Mouse (Mus musculus) c-Kit-negative CD71-positive TER-119-positive erythroid progenitor cells, embryonic 14.5 days (primary cell): ENCODE data around the gene Ralgapa2.

ENCODE experiments used
- DNase-seq: peaks from one replicate; pipeline ENCODE4 v3.0.0-alpha.2; 2013; ENCODE audit warnings: low read depth, low spot score

The Ralgapa2 gene

DNA sequence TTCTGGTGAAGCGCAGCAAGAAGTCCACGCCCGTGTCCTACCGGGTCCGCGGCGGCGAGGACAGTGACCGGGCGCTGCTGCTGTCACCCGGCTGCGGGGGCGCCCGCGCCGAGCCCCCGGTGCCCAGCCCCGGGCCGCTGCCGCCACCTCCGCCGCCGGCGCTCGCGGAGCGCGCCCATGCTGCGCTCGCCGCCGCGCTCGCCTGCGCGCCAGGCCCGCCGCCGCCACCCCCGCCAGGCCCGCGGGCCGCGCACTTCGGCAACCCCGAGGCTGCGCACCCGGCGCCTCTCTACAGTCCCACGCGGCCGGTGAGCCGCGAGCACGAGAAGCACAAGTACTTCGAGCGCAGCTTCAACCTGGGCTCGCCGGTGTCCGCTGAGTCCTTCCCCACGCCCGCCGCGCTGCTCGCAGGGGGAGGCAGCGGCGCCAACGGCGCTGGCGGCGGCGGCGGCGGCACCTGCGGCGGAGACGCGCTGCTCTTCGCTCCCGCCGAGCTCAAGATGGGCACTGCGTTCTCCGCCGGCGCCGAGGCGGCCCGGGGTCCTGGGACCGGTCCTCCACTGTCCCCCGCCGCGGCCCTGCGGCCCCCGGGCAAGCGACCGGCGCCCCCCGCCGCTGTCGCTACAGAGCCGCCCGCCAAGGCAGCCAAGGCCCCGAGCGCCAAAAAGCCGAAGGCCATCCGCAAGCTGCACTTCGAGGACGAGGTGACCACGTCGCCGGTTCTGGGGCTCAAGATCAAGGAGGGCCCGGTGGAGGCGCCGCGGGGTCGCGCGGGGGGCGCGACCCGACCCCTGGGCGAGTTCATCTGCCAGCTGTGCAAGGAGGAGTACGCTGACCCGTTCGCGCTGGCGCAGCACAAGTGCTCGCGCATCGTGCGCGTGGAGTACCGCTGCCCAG lies 289.6 kb downstream of the Ralgapa2 start:
- DNase-seq: no peak

DNA sequence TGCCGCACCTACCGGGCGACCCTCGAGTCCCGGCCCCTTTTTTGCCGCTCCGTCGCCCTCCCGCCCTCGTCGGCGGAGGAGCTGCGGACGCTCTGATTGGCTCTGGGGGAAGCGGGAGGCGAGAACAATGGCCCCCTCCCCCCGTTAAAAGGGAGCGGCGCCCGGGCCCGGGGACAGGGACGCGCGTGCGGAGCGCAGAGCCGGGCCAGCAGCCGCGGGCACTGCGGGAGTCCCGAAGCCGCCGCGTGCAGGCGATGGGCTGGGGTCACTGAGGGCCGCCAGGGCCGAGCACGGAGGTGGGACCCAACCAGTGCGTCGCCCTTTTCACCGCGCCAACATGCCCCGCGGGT lies 290.2 kb downstream of the Ralgapa2 start:
- DNase-seq: no peak

GRCm38 (mm10) chr2:146221076-146221928 lies 290.8 kb downstream of the Ralgapa2 start, which contains the start of gene Insm1:
Gene Insm1, plus strand, starts transcription at chr2:146221921.
- no peak for DNase-seq

DNA sequence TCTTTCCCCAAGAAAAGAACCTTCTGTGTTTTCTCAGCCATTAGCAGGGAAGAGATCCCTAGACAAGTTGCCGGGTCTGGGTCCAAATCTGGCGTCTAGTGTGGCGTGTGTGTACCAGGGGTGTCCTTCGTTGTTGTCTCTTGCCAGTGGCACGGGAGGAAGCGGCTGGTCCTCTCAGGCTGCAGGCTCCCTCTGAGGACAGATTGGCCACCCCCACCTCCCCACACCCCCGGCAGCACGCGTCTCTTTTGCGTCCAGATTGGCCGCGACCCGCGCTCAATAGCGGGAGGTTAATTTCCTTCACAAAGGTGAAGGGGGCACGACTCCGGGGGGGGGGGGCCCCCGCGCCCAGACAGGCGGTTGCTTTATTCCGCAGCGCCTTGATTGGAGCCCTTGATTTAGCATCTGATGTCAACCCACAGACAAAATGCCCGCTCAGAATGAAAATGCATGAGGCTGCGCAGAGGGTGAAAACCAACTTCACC lies 291.5 kb downstream of the Ralgapa2 start:
- DNase-seq: no peak

DNA sequence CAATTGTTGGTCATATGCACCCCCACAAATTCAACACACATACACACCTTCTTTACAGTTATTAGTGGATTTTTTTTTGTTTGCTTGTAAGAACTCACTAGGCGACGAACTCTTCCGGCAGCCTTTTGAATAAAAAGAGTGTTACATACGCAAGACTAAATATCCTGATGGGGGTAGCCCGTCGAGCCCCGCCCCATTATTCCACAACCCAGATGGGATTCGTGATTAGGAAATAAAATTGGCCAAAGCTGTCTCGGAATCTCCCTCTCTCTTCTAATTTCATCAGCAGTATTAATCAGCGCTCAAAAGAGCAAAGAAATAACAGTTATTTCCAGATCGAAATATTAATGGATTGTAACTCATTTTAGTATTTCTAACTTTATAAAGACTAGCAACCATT lies 292.4 kb downstream of the Ralgapa2 start:
- no peak for DNase-seq

DNA sequence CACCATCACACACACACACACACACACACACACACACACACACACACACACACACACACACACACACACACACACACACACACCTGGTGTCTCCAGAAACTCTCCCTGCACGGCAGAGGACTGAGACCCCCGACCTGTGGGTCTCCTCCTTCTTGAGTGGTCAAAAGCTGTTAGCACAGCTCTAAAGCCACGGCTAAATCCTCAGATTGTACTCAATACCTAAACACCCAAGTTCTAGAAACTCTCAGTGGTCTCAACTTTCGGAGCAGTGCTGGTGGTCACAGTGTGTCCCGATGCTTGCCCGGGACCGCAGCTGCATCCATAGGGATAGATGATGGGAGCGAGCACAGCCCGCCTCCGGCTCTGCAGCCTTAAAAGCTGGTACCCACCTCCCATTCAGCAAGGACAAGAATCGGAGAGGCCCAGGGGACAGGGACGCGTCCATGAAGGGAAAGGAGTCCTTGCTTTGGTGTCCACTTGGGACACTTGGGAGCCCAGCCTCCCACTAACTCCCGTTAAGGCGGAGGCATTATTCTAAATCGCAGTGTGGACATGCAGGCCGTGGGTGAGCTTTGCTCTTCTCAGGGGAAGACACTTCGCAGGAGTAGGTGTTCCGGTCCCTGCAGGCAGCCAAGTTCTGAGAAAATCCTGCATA lies 293.1 kb downstream of the Ralgapa2 start:
- DNase-seq: no peak

- no peak for DNase-seq
These were observed 293.9 kb downstream of the Ralgapa2 start for GRCm38 (mm10) chr2:146218161-146218691.

- no peak for DNase-seq
These were observed 294.7 kb downstream of the Ralgapa2 start for GRCm38 (mm10) chr2:146217227-146217980.

- DNase-seq: no peak
These were observed 295.8 kb downstream of the Ralgapa2 start for GRCm38 (mm10) chr2:146216111-146217064.

GRCm38 (mm10) chr2:146214715-146215114 lies 297.4 kb downstream of the Ralgapa2 start:
- DNase-seq: no peak

- DNase-seq: no peak
These were observed 301.2 kb downstream of the Ralgapa2 start for GRCm38 (mm10) chr2:146210968-146211367.

DNA sequence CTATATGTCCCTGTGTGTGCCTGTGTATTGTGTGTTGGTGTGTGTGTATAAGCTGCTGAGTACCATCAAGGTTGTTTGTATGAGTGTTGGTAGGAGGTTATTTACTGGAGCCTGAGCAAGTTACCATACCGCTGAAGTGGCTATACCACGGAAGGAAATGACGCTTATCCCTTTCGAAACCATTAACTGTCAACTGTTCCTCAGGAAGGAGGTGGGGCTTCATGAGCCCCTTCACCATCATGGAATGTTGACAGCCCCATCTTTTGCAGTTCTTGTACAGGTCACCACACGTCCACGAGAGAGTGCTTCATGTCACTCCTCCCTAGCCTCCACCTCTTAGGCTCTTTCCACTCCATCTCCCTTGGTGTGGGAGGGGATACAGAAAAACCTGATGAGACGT lies 314.2 kb downstream of the Ralgapa2 start:
- no peak for DNase-seq

- DNase-seq: no peak
These were observed 316.0 kb downstream of the Ralgapa2 start for GRCm38 (mm10) chr2:146196126-146196525.
